Mouse (Mus musculus): ENCODE results near the gene Gcc1.

GRCm38 (mm10) chr6:28367575-28367974, 60.6 kb downstream of the Gcc1 start:
- TF ChIP-seq CTCF (IDR thresholded peaks at IDR 0.05; ENCODE audit: borderline replicate concordance, insufficient read depth, low read length) = no peak
- no peak for TF ChIP-seq POLR2A (IDR thresholded peaks at IDR 0.05; ENCODE audit: low read depth, low read length)
